Mouse (Mus musculus): ENCODE results near the gene Mreg. TPM values are rescaled to one million over a fixed set of nuclear protein-coding genes. Genes with fewer than 3 reads are reported as not detected.

Mreg gene
- polyA plus RNA-seq, 1 experiment: not detected

DNA sequence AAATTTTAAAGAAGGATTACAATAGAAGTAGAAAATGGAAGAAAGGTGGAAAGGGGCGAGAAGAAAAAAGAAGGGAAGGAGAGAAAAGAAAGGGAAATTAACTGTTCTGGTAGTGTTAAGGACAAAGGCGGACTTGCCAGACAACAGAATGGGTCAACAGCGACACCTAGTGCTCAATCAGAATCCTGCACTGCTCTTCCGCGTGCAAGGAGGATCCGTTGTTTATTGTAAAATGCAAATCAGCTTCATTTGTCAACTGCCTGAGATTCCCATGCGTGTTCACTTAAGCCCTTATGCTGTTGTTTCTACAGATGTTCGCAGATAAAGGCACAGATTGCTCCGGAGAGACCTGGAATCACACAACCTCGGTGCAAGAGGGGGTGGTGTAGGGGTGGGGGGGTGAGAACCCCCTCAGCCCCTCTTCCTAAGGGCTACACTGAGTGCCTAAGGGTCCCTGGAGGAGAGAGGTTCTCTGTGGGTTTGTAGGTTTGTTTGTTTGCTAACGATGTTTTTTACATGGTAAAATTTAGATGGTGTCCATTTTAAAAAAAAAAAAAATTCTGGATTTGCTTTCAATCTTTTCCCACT is 70.1 kb downstream of the Mreg start:
- no peak for TF ChIP-seq POLR2A (IDR thresholded peaks at IDR 0.05; ENCODE audit: borderline replicate concordance, low read depth, low read length)
- peak; percentile 60 for TF ChIP-seq CTCF (IDR thresholded peaks at IDR 0.05; ENCODE audit: low read depth, low read length)
- Histone ChIP-seq H3K4me3 (ENCODE audit: insufficient read depth, low read length) (no peak overlapping the region), H3K4me1 (ENCODE audit: control insufficient read depth, insufficient read depth, low read length) (no peaks in the 10 kb centered on the region), H3K27ac (ENCODE audit: insufficient read depth, low read depth, low read length) (no peak overlapping the region)

DNA sequence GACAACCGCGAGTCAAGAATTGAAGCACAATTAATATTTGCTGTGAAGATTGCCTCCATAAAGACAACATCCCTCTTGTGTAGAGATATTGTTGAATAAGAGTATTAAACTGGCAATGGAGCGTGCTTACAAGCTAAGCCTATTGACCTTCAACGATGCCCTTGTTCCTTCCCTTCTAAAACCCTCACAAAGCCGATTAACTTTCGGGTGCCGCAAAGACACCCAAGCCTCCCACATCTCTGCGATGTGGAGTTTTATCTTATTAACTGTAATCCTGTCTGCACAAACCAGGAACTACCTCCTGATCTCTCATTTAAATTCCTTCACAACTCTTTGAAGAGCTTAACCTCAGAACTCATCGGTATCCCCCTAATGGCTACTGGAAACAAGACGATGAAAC is 76.0 kb downstream of the Mreg start:
- TF ChIP-seq POLR2A (IDR thresholded peaks at IDR 0.05; ENCODE audit: borderline replicate concordance, low read depth, low read length) (no peak), CTCF (IDR thresholded peaks at IDR 0.05; ENCODE audit: low read depth, low read length) (no peak)
- no peaks in the 10 kb centered on the region for H3K4me1 ChIP-seq (ENCODE audit: control insufficient read depth, insufficient read depth, low read length)
- H3K4me3 ChIP-seq (ENCODE audit: insufficient read depth, low read length): no peak overlapping the region
- no peak overlapping the region for H3K27ac ChIP-seq (ENCODE audit: insufficient read depth, low read depth, low read length)

DNA sequence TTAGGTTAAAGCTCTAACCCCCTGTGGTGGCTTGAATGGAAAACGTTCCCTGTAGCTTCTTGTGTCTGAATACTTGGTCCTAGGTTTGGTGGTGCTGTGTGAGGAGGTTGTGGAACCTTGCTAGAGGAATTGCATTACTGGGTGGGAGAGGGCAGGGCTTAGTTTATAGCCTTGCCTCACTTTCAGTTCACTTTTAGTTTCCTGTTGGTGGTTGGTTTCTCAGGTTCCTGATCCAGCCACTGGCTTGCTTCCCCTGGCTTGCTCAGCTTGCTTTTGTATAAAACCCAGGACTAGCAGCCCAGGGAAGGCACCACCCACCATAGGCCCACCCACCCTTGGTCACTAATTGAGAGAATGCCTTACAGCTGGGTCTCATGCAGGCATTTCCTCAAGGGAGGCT is 77.6 kb downstream of the Mreg start:
- H3K4me3 ChIP-seq (ENCODE audit: insufficient read depth, low read length): no peak overlapping the region
- H3K27ac ChIP-seq (ENCODE audit: insufficient read depth, low read depth, low read length): no peak overlapping the region
- no peaks in the 10 kb centered on the region for H3K4me1 ChIP-seq (ENCODE audit: control insufficient read depth, insufficient read depth, low read length)
- TF ChIP-seq POLR2A (IDR thresholded peaks at IDR 0.05; ENCODE audit: borderline replicate concordance, low read depth, low read length) (no peak), CTCF (IDR thresholded peaks at IDR 0.05; ENCODE audit: low read depth, low read length) (no peak)

DNA sequence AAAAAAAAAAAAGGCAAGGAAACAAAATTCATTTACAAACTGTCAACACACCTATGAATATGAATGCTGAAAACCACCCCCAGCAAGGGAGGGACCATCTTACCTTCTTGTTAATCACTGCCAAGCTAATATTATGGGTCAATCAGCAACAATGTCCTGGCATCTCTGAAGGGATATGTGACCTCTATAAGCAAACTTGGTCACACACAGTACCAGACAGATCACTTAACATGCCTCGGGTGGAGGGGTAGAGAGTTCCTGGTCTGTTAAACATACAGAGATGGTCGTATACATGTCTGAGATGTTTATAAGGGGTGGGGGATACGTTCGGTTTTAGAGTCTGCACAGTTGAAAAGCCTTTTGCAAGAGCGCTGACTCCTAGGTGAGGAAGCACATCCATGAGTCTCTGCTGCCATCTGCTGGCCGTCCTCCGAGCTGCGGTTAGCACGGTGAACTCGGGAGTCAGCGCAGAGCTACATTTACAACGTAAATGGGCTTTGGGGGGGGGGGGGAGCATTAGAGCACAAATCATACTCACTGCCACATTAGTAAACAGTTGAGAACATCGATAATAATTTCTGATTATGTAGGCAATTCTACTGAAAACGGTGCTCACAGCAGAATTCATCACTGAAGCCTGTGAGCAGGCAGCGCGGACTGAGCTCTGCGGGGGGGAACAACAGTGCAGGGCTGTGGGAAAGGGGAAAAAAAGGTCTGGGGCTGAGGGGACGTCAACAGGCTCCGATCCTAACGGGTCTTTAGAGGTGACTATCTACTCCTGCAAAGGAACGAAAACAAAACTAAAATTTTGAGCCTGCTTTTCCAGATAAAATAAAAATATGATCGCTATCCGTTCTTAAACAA is 88.4 kb downstream of the Mreg start:
- TF ChIP-seq CTCF (IDR thresholded peaks at IDR 0.05; ENCODE audit: low read depth, low read length): peak; percentile 89
- no peak for TF ChIP-seq POLR2A (IDR thresholded peaks at IDR 0.05; ENCODE audit: borderline replicate concordance, low read depth, low read length)
- no peak overlapping the region for H3K4me3 ChIP-seq (ENCODE audit: insufficient read depth, low read length)
- no peaks in the 10 kb centered on the region for H3K4me1 ChIP-seq (ENCODE audit: control insufficient read depth, insufficient read depth, low read length)
- no peak overlapping the region for H3K27ac ChIP-seq (ENCODE audit: insufficient read depth, low read depth, low read length)

DNA sequence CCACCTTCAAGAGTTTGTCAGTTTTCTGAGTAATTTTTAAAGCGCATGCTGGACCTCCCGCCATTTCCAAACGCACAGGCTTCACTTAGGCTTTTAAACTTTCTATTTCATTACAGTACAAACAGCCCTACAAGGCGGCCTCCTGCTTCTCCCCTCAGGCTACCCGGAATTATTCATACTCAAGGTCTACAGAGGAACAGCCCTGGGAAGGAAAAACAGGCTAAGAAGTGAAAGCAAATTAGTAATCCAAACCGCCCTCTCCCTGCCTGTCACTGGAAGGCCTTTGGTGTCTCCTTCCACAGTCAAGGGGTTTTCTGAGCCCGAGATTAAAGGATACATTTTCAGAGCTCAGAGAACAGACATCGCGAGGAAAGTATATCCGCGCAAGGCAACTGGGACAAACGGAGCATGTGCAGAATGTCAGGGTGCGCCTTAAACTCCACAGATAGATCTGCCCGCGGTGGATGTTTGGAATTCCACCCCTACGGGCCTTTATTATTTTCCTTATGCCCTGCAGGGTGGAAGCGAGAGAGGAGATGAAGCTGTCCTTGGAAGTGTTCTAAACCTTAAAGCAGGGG is 90.4 kb downstream of the Mreg start:
- Histone ChIP-seq H3K4me3 (ENCODE audit: insufficient read depth, low read length) (no peak overlapping the region), H3K4me1 (ENCODE audit: control insufficient read depth, insufficient read depth, low read length) (no peaks in the 10 kb centered on the region), H3K27ac (ENCODE audit: insufficient read depth, low read depth, low read length) (no peak overlapping the region)
- TF ChIP-seq POLR2A (IDR thresholded peaks at IDR 0.05; ENCODE audit: borderline replicate concordance, low read depth, low read length) (no peak), CTCF (IDR thresholded peaks at IDR 0.05; ENCODE audit: low read depth, low read length) (no peak)

GRCm38 (mm10) chr1:72119981-72120380 is 92.1 kb downstream of the Mreg start:
- TF ChIP-seq POLR2A (IDR thresholded peaks at IDR 0.05; ENCODE audit: borderline replicate concordance, low read depth, low read length): no peak
- no peak for TF ChIP-seq CTCF (IDR thresholded peaks at IDR 0.05; ENCODE audit: low read depth, low read length)
- Histone ChIP-seq H3K4me3 (ENCODE audit: insufficient read depth, low read length) (no peak overlapping the region), H3K27ac (ENCODE audit: insufficient read depth, low read depth, low read length) (no peak overlapping the region), H3K4me1 (ENCODE audit: control insufficient read depth, insufficient read depth, low read length) (no peaks in the 10 kb centered on the region)

- TF ChIP-seq CTCF (IDR thresholded peaks at IDR 0.05; ENCODE audit: low read depth, low read length) (no peak), POLR2A (IDR thresholded peaks at IDR 0.05; ENCODE audit: borderline replicate concordance, low read depth, low read length) (no peak)
- H3K4me1 ChIP-seq (ENCODE audit: control insufficient read depth, insufficient read depth, low read length): no peaks in the 10 kb centered on the region
- H3K4me3 ChIP-seq (ENCODE audit: insufficient read depth, low read length): no peak overlapping the region
- no peak overlapping the region for H3K27ac ChIP-seq (ENCODE audit: insufficient read depth, low read depth, low read length)
These were observed 97.9 kb downstream of the Mreg start for GRCm38 (mm10) chr1:72114206-72114605.

Other genes with a start within 250 kb of the Mreg start
- gene Pecr, start 72.0 kb upstream of the Mreg start, polyA plus RNA-seq (2012; ENCODE audit: insufficient read depth, insufficient read length, missing spikeins): 5.6 and 12.3 TPM in 2 replicates
- gene Tmem169, start 72.1 kb upstream of the Mreg start, polyA plus RNA-seq (2012; ENCODE audit: insufficient read depth, insufficient read length, missing spikeins): not detected in 2 replicates
- gene Xrcc5, start 95.1 kb upstream of the Mreg start, polyA plus RNA-seq (2012; ENCODE audit: insufficient read depth, insufficient read length, missing spikeins): 0.73 and 0.99 TPM in 2 replicates